Mouse (Mus musculus): ENCODE data around the gene Pdzk1ip1.

Gene Pdzk1ip1

GRCm38 (mm10) chr4:115075204-115075915 is 13.1 kb upstream of the Pdzk1ip1 start:
- DNase-seq = no peak

- DNase-seq = peak; percentile 72 to 85
These were observed 9.4 kb upstream of the Pdzk1ip1 start for GRCm38 (mm10) chr4:115078892-115079820.

GRCm38 (mm10) chr4:115079821-115080349 is 8.6 kb upstream of the Pdzk1ip1 start:
- no peak for DNase-seq

- DNase-seq = peak; percentile 64 to 80
These were observed 5.5 kb upstream of the Pdzk1ip1 start for GRCm38 (mm10) chr4:115083031-115083430.

GRCm38 (mm10) chr4:115085522-115086095 is 2.9 kb upstream of the Pdzk1ip1 start:
- DNase-seq = peak; percentile 76 to 79

GRCm38 (mm10) chr4:115086257-115086656 is 2.3 kb upstream of the Pdzk1ip1 start:
- no peak for DNase-seq

- DNase-seq = no peak
These were observed 1.6 kb upstream of the Pdzk1ip1 start for GRCm38 (mm10) chr4:115086763-115087415.

GRCm38 (mm10) chr4:115090592-115090991 is 2.1 kb downstream of the Pdzk1ip1 start:
- no peak for DNase-seq

- no peak for DNase-seq
These were observed 3.3 kb downstream of the Pdzk1ip1 start for GRCm38 (mm10) chr4:115091806-115092205.

- no peak for DNase-seq
These were observed 4.9 kb downstream of the Pdzk1ip1 start for GRCm38 (mm10) chr4:115093331-115093864.

- DNase-seq = no peak
These were observed 5.5 kb downstream of the Pdzk1ip1 start for GRCm38 (mm10) chr4:115094056-115094455.

GRCm38 (mm10) chr4:115095671-115096434 is 7.3 kb downstream of the Pdzk1ip1 start:
- peak; percentile 45 to 47 for DNase-seq

GRCm38 (mm10) chr4:115096435-115097145 is 8.1 kb downstream of the Pdzk1ip1 start:
- DNase-seq = no peak

GRCm38 (mm10) chr4:115097146-115097496 is 8.6 kb downstream of the Pdzk1ip1 start:
- DNase-seq = peak; percentile 59 to 61

GRCm38 (mm10) chr4:115101682-115102081 is 13.2 kb downstream of the Pdzk1ip1 start:
- DNase-seq = peak; percentile 82 to 86

- no peak for DNase-seq
These were observed 15.0 kb downstream of the Pdzk1ip1 start for GRCm38 (mm10) chr4:115103510-115103909.

- DNase-seq = no peak
These were observed 22.7 kb downstream of the Pdzk1ip1 start for GRCm38 (mm10) chr4:115111167-115111566.

- DNase-seq = no peak
These were observed 24.8 kb downstream of the Pdzk1ip1 start for GRCm38 (mm10) chr4:115113266-115113665.

- no peak for DNase-seq
These were observed 31.1 kb downstream of the Pdzk1ip1 start for GRCm38 (mm10) chr4:115119642-115120041.

- no peak for DNase-seq
These were observed 32.7 kb downstream of the Pdzk1ip1 start for GRCm38 (mm10) chr4:115121162-115121561.

GRCm38 (mm10) chr4:115121608-115122007 is 33.1 kb downstream of the Pdzk1ip1 start:
- no peak for DNase-seq

Data from cerebellum, postnatal 10 days (tissue).